Mouse (Mus musculus) lung, adult 10 weeks (tissue): Measurements from ENCODE around the gene Olfr178. TPM values are rescaled to one million over a fixed set of nuclear protein-coding genes. Genes with fewer than 3 reads are reported as not detected.

Experiments used
- polyA plus RNA-seq: library from polyadenylated mRNA; stranded (reverse); fragments of 350-450 nt; fragmentation: Illumina TruSeq; extraction: RNeasy Lipid Tissue Mini Kit (QIAGEN cat#74804); gene quantifications from one replicate; pipeline ENCODE4 v1.2.3, GENCODE M21; 2014; ENCODE audit warnings: low read depth, low replicate concordance; ENCODE audit not compliant: insufficient read depth

Gene Olfr178
- polyA plus RNA-seq: not detected

DNA sequence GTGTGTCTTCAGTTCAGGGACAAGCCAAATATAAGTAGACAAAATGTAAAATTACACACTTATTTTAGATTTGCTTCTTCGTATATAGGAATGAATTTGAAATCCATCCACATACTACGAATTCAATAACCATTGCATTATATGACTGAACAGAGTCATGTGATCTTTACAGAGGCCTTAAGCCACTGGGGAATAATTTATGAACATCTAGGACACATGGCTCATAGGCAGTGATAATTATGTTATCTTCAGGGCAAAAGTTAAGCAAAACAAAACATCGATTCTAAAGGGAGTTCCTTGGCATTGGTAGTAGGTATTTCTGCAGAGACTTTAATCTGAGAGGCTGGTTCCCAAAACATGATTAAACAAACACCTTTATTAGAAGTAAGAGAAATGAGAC is at the start of gene Olfr178:
Gene Olfr178 (minus strand): TSS at position 101 of the 400 bp plus-strand sequence.

DNA sequence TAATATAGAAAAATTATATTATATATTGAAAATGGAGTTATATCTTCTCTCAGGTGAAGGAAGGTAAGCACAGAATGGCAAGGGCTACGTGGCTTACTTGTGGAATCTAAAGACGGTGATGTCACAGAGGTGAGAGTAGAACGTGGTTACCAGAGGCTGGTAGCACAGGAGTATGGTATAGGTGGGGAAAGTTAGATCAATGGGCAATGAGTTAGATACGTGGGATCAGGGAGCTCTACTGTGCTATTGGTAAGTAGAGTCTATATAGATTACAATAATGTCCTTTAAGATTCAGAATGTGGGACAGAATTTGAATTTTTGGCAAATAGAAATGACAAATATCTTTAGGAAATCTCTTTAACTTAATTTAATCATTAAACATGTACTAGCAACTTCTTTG is 37.4 kb upstream of the Olfr178 start, which contains the start of gene Olfr180:
Gene Olfr180 (minus strand): TSS at position 101 of the 400 bp plus-strand sequence.

DNA sequence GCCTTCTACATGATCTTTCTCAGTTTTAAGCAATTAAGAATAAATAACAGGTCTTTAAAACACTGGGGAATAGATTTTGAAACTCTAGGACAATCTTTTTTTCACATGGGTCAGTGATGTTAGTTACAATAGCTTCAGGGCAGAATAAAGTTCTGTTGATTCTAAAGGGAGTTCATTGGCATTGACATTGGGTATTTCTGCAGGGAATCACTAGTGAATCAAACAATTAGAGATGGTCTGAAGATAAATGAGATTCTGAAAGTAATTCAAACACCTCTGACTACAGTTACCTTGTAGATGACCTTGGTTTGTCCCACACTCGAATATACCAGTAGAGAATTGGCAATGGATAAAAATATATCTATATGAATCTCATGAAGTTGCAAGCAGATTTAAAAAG is 36.8 kb upstream of the Olfr178 start, which contains the start of gene Olfr181:
Gene Olfr181 (minus strand): TSS at position 101 of the 400 bp plus-strand sequence.

DNA sequence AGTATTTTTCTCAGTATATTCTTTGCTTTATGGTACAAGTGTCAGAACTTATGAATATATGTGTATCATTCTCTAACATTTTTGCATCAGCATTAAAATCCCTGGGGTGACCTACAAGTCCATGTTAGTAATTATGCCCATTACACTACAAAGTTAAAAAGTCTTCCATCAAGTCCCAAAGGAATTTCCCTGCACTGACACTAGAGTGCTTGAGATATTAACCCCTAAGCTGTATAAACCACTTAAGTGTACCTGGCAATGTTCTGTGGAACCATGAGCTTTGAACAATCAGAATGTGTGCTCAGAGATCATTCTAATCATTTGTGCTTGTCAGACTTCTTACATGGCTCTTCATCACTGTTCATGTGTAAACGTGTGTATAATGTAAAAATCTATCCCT is 17.2 kb downstream of the Olfr178 start, which contains the start of gene Olfr177:
Gene Olfr177 (minus strand): TSS at position 101 of the 400 bp plus-strand sequence.

Other genes with a start within 250 kb of the Olfr178 start
- 6.1 TPM for gene Cpox, start 221.8 kb downstream of the Olfr178 start, polyA plus RNA-seq
- 0.23 TPM for gene Gpr15, start 173.0 kb downstream of the Olfr178 start, polyA plus RNA-seq
- gene Cldnd1, start 164.2 kb downstream of the Olfr178 start, polyA plus RNA-seq: 30.3 TPM
- not detected for gene Olfr172, start 128.9 kb downstream of the Olfr178 start, polyA plus RNA-seq
- not detected for gene Olfr173, start 91.8 kb downstream of the Olfr178 start, polyA plus RNA-seq
- gene Olfr175-ps1, start 65.3 kb downstream of the Olfr178 start, polyA plus RNA-seq: not detected
- not detected for gene Olfr177, start 17.3 kb downstream of the Olfr178 start, polyA plus RNA-seq
- not detected for gene Olfr181, start 36.7 kb upstream of the Olfr178 start, polyA plus RNA-seq
- not detected for gene Olfr180, start 37.3 kb upstream of the Olfr178 start, polyA plus RNA-seq
- gene Olfr183, start 103.3 kb upstream of the Olfr178 start, polyA plus RNA-seq: not detected
- not detected for gene Olfr186, start 138.2 kb upstream of the Olfr178 start, polyA plus RNA-seq
- not detected for gene Olfr187, start 147.7 kb upstream of the Olfr178 start, polyA plus RNA-seq
- not detected for gene Olfr190, start 185.9 kb upstream of the Olfr178 start, polyA plus RNA-seq
- gene Olfr191, start 197.8 kb upstream of the Olfr178 start, polyA plus RNA-seq: not detected
- not detected for gene Olfr193, start 219.8 kb upstream of the Olfr178 start, polyA plus RNA-seq
- not detected for gene Olfr194, start 229.0 kb upstream of the Olfr178 start, polyA plus RNA-seq